Mouse (Mus musculus): ENCODE data around the gene Abca13. TPM values are rescaled to one million over a fixed set of nuclear protein-coding genes. Genes with fewer than 3 reads are reported as not detected.

The Abca13 gene
- polyA plus RNA-seq, 1 experiment from 2014 or later = 0.04 TPM

DNA sequence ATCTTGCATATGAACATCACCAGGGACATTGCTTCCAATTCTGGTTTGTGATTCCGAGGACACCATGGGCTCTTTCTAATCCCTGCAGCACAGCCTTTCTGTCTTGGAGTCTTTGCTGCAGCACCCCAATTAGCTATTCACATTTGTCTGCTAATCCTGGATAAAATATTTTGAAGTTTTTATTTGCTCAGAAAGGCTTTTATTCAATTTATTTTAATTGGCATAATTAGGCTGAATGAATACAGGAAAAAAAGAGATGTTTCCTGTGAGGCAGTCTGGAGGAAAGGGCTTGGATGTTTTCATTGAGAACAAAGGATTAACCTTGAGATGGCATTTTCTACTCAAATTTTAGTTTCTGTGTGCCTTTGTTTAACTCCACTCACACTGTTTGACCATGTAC, 428.2 kb downstream of the Abca13 start:
- H3K27me3 ChIP-seq = no peaks in the 10 kb centered on the region
- H3K9me3 ChIP-seq = no peaks in the 10 kb centered on the region
- WGBS = 34% methylated on average over 1 of the region's 1 CpGs
- no peak overlapping the region for H3K4me2 ChIP-seq (replicated peaks)
- no peak overlapping the region for H3K4me3 ChIP-seq (replicated peaks)
- no peaks in the 10 kb centered on the region for H3K4me1 ChIP-seq (replicated peaks)
- no peak overlapping the region for H3K9ac ChIP-seq (replicated peaks)
- no peak for ATAC-seq
- no peak overlapping the region for H3K27ac ChIP-seq
- no peaks in the 10 kb centered on the region for H3K36me3 ChIP-seq

DNA sequence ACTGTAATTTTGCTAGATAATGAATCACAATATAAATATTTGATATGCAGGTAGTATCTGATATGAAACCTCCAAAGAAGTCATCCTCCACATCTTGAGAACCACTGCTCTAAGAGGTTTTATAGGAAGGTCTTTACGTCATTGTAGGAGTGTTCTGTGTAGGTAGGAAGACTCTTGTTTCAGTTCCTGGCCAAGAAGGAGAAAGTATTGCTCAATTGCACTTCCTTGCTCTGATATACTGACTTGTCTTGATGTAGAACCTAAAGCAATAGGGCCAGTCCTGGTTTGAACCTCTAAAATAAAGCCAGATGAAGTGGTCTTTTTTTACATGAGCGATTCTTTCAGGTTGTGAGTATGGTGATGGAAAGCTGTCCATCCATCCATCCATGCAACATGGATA, 431.1 kb downstream of the Abca13 start:
- WGBS = 85% methylated on average over 2 of the region's 2 CpGs
- Histone ChIP-seq H3K9me3 (no peaks in the 10 kb centered on the region), H3K9ac (replicated peaks) (no peak overlapping the region), H3K4me3 (replicated peaks) (no peak overlapping the region), H3K4me2 (replicated peaks) (no peak overlapping the region), H3K36me3 (no peaks in the 10 kb centered on the region), H3K27ac (no peak overlapping the region), H3K4me1 (replicated peaks) (no peaks in the 10 kb centered on the region), H3K27me3 (no peaks in the 10 kb centered on the region)
- ATAC-seq = no peak

DNA sequence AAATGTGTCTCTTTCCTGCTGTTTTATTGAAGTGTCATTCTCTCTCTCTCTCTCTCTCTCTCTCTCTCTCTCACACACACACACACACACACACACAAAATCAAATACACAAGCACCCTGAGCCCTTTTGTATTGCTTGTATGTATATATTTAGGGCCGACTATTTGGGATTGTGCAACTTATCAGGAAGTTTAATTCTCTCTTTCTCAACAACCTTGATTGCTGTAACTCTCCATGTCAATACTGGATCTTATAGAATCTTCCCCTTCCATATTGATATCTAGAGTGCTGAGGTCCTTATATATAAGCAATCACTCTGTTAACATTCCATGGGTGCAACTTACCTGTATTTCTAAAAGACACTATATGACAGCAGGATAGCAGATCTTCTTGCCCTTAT, 433.0 kb downstream of the Abca13 start:
- ATAC-seq = no peak
- no peaks in the 10 kb centered on the region for H3K36me3 ChIP-seq
- no peaks in the 10 kb centered on the region for H3K9me3 ChIP-seq
- WGBS = 97% methylated on average over 1 of the region's 1 CpGs
- H3K4me2 ChIP-seq (replicated peaks) = no peak overlapping the region
- H3K9ac ChIP-seq (replicated peaks) = no peak overlapping the region
- no peaks in the 10 kb centered on the region for H3K4me1 ChIP-seq (replicated peaks)
- H3K4me3 ChIP-seq (replicated peaks) = no peak overlapping the region
- H3K27ac ChIP-seq = no peak overlapping the region
- no peaks in the 10 kb centered on the region for H3K27me3 ChIP-seq

DNA sequence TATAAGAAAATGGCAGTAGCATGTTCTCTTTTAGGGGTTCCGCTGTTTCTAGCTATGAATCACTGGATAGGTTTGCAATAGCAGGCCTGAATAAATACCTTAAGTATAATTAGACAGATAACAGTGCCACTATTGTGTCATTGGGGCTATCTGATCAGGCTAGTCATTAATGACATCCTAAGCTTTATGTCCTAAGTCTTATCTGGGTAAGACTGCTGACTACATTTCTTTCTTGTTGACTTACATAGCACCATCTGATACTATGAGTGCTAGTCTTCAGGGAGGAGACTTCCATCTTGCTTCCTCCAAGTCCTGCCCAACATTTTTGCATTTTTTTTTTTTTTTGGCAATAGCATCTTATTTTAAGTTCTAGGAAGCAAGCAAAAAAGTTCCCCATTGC, 434.1 kb downstream of the Abca13 start:
- 100% methylated on average over 1 of the region's 1 CpGs for WGBS
- no peaks in the 10 kb centered on the region for H3K36me3 ChIP-seq

DNA sequence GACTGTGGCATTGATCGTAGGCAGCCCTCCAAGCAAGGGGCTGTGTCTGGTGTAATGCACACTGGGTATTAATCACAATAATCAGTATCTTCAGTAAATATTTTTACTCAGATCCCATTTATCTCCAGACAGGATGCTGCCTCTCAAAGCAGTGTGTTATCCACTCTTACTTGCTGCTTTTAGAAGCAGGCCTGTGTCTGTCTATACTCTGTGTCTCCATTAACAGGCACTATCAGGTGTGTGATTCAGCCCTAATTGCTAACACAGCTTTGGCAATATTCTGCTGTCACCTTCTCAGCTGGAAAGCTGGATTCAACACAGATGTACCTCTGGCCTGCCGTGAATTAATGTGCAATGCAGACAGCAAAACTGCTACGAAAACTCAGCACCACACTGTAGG, 455.5 kb downstream of the Abca13 start:
- Histone ChIP-seq H3K4me1 (replicated peaks) (no peaks in the 10 kb centered on the region), H3K27me3 (no peaks in the 10 kb centered on the region), H3K4me2 (replicated peaks) (no peak overlapping the region), H3K9me3 (peaks cover 6% of the 10 kb centered on the region; the same call in 1 of the 2 replicates), H3K4me3 (replicated peaks) (no peak overlapping the region), H3K36me3 (no peaks in the 10 kb centered on the region), H3K9ac (replicated peaks) (no peak overlapping the region), H3K27ac (no peak overlapping the region)
- no peak for ATAC-seq
- WGBS = 87% methylated on average over 3 of the region's 3 CpGs

More for the DNA sequence above, 434.1 kb downstream of the Abca13 start:
- no peaks in the 10 kb centered on the region for H3K27me3 ChIP-seq
- H3K4me2 ChIP-seq (replicated peaks) = no peak overlapping the region
- H3K9ac ChIP-seq (replicated peaks) = no peak overlapping the region
- ATAC-seq = no peak
- H3K9me3 ChIP-seq = no peaks in the 10 kb centered on the region
- H3K27ac ChIP-seq = no peak overlapping the region
- H3K4me3 ChIP-seq (replicated peaks) = no peak overlapping the region
- H3K4me1 ChIP-seq (replicated peaks) = no peaks in the 10 kb centered on the region

DNA sequence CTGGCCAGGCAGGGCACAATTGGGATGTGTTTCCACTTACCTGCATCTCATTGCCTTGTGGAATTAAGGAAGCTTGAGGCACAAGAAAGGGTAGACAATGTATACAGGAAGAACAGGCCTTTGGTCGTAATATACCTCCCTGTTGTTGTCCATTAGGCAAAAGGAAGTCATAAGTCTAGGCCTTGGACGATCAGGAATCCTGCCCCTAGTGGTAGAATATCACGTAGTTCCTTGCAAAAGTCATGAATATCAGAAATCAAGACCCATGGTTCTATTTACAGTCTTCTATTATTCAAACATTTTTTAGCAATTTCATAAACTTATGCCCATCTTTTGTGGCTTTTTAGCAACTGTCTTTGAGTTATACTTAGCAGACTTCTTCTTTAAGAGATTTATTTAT, 456.2 kb downstream of the Abca13 start:
- no peaks in the 10 kb centered on the region for H3K27me3 ChIP-seq
- ATAC-seq = no peak
- H3K27ac ChIP-seq = no peak overlapping the region
- H3K9me3 ChIP-seq = peaks cover 6% of the 10 kb centered on the region; the same call in 1 of the 2 replicates
- H3K36me3 ChIP-seq = no peaks in the 10 kb centered on the region
- WGBS = 74% methylated on average over 3 of the region's 3 CpGs
- no peak overlapping the region for H3K4me2 ChIP-seq (replicated peaks)
- no peak overlapping the region for H3K4me3 ChIP-seq (replicated peaks)
- no peaks in the 10 kb centered on the region for H3K4me1 ChIP-seq (replicated peaks)
- no peak overlapping the region for H3K9ac ChIP-seq (replicated peaks)

DNA sequence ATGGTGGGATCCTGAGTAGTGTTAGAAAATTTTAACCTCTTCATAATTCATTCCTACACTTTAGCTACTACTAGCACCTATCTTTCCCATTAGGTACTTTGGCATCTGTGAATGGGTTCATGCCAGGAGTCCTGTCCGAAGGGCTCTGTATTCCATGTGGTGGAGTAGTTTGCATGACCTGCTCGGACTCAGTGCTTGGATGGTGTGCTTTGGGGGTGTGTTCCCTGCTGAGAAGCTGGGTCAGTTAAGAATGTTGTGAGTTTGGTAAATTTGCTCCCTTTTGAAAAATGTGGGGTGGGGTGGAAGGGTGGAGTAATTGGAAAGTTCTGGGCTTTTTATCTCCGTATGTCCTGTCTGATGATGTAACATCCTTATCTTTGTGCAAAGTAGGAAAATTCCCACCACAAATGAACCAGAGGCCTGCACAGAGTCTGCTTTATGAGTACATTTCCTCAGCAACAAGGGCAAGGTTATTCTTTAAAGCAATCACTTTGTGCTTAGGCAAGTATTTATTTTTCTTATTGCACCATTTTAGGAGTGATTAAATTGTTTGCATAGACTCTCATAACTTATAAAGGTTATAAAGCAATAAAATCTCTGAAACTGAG, 475.0 kb downstream of the Abca13 start:
- 84% methylated on average over 3 of the region's 3 CpGs for WGBS
- no peaks in the 10 kb centered on the region for H3K9me3 ChIP-seq
- ATAC-seq = no peak
- H3K4me2 ChIP-seq (replicated peaks) = no peak overlapping the region
- H3K27me3 ChIP-seq = no peaks in the 10 kb centered on the region
- H3K4me1 ChIP-seq (replicated peaks) = no peaks in the 10 kb centered on the region
- no peak overlapping the region for H3K9ac ChIP-seq (replicated peaks)
- no peak overlapping the region for H3K27ac ChIP-seq
- no peak overlapping the region for H3K4me3 ChIP-seq (replicated peaks)
- H3K36me3 ChIP-seq = no peaks in the 10 kb centered on the region

DNA sequence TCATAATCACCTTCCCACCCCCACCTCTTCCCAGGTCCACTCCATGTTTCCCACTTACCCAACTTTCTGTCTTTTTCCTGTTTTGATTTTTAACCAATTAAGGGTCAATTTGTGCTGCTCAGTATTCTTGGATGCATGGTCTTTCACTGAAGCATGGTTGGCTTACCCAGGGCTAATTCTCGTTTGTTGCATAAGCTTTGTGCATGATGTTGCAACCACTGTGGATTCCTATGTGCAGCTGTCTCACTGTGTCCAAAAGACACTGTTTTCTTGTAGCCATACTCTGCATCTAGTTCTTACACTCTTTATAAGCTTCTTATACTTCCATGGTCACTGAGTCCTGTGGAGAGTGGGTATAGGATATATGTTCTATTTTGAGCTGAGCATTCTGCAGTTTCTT, 477.7 kb downstream of the Abca13 start:
- Histone ChIP-seq H3K9me3 (no peaks in the 10 kb centered on the region), H3K4me2 (replicated peaks) (no peak overlapping the region), H3K27me3 (no peaks in the 10 kb centered on the region), H3K27ac (no peak overlapping the region), H3K9ac (replicated peaks) (no peak overlapping the region), H3K36me3 (no peaks in the 10 kb centered on the region), H3K4me3 (replicated peaks) (no peak overlapping the region), H3K4me1 (replicated peaks) (no peaks in the 10 kb centered on the region)
- ATAC-seq = no peak
- 77% methylated on average over 1 of the region's 1 CpGs for WGBS

DNA sequence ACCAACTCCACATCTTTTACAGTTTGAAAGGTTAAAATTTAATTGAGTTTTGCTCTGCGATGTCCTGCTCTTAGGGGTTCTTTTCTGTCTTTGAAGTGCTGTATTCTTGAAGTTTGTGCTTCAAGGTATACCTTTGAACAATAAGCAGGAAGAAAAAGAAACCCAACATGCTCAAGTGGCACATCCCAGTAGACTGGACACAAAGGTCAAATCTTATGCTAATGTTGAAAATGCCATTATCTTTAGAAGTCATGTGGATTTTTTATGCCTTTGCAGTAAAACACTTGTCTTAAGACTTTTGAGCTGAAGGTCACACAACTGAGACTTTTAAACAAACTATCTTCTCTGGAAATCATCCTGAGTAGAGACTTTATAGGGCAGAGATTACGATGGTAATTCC, 493.2 kb downstream of the Abca13 start:
- ATAC-seq = no peak
- WGBS = 85% methylated on average over 2 of the region's 2 CpGs
- Histone ChIP-seq H3K4me1 (replicated peaks) (no peaks in the 10 kb centered on the region), H3K27me3 (no peaks in the 10 kb centered on the region), H3K4me3 (replicated peaks) (no peak overlapping the region), H3K9me3 (no peaks in the 10 kb centered on the region), H3K9ac (replicated peaks) (no peak overlapping the region), H3K27ac (no peak overlapping the region), H3K36me3 (no peaks in the 10 kb centered on the region), H3K4me2 (replicated peaks) (no peak overlapping the region)

DNA sequence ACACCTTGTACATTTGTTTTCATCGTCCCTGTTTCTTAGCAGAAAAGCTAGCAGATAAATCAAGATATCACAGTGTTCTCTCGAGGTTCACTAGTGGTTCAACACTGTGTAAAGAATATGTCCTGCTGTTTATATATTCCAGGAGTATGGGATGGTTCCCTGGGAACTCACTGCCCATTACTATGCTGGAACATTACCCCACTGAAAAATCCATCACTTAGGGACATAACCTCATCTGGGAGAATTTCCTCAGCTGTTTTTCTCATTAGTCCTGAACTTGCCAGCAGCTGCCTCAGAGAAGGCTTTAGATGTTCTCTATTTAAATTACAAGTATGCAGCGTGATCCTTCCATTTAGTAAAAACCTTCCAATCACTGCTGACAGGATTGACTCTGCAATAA, 513.4 kb downstream of the Abca13 start:
- no peak overlapping the region for H3K27ac ChIP-seq
- H3K4me2 ChIP-seq (replicated peaks) = no peak overlapping the region
- H3K36me3 ChIP-seq = no peaks in the 10 kb centered on the region
- H3K4me1 ChIP-seq (replicated peaks) = no peaks in the 10 kb centered on the region
- ATAC-seq = 0 out of 2 replicates have a peak, but pooled peaks have one; percentile 24
- H3K4me3 ChIP-seq (replicated peaks) = no peak overlapping the region
- WGBS = 62% methylated on average over 3 of the region's 3 CpGs
- no peaks in the 10 kb centered on the region for H3K27me3 ChIP-seq
- no peaks in the 10 kb centered on the region for H3K9me3 ChIP-seq
- H3K9ac ChIP-seq (replicated peaks) = no peak overlapping the region

DNA sequence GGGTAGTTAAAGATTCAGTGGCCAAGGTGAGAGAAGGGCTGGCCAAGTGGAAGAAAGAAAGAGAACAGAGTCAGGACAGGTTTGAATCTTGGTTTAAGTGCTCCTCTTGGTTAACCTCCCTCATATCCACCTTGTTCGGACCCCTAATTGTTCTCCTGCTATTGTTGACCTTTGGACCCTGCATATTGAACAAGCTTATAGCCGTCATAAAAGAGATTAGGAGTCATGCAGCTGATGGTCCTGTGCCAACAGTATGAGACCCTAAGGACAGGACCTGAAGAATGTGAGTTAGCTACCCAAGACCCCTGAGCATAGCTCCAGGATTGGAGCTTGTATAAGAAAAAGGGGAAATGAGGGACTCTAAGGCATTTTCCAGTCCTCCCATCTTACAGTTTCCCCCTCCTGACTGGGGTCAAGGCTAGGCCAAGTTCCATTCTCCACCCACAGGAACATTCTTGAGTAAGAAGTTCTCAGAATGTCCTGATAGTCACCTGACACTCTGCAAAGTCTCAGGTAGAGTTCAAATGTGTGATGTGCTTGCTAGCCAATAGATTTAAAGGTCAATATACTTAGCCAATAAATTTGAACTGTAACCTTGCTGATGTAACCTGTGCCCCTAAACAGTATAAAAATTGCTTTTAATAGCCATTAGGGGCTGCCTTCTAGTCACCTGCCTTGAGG, 536.2 kb downstream of the Abca13 start:
- Histone ChIP-seq H3K4me3 (replicated peaks) (no peak overlapping the region), H3K36me3 (no peaks in the 10 kb centered on the region), H3K27ac (no peak overlapping the region), H3K9me3 (no peaks in the 10 kb centered on the region), H3K9ac (replicated peaks) (no peak overlapping the region), H3K4me2 (replicated peaks) (no peak overlapping the region), H3K27me3 (no peaks in the 10 kb centered on the region), H3K4me1 (replicated peaks) (no peaks in the 10 kb centered on the region)
- 80% methylated on average over 2 of the region's 2 CpGs for WGBS
- no peak for ATAC-seq

DNA sequence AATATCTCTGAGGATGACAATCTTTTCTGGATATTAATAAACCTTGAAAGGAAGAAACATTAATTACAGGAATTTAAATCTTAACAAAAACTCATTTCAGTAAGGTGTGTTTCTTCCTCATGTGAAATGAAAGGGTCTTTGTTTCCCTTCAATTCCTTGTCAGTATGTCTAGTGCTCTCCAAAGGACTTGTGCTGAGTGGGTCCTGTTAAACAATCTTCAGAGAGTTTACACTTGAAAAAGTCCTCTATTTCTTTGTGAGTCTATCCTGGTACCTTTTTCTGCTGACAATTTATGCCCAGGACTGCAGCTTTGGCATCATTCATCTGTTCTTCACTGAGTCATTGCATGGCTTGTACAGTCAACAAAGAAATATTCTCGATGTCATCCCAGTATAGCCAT, 539.6 kb downstream of the Abca13 start:
- Histone ChIP-seq H3K27me3 (no peaks in the 10 kb centered on the region), H3K4me3 (replicated peaks) (no peak overlapping the region), H3K4me1 (replicated peaks) (no peaks in the 10 kb centered on the region), H3K36me3 (no peaks in the 10 kb centered on the region), H3K9ac (replicated peaks) (no peak overlapping the region), H3K27ac (no peak overlapping the region), H3K4me2 (replicated peaks) (no peak overlapping the region), H3K9me3 (no peaks in the 10 kb centered on the region)
- no peak for ATAC-seq
- WGBS = 73% methylated on average over 1 of the region's 1 CpGs

All from midbrain, embryonic 13.5 days (tissue).